14 mouse cellular contexts compared by ENCODE assay signal in the genomic region with DNA sequence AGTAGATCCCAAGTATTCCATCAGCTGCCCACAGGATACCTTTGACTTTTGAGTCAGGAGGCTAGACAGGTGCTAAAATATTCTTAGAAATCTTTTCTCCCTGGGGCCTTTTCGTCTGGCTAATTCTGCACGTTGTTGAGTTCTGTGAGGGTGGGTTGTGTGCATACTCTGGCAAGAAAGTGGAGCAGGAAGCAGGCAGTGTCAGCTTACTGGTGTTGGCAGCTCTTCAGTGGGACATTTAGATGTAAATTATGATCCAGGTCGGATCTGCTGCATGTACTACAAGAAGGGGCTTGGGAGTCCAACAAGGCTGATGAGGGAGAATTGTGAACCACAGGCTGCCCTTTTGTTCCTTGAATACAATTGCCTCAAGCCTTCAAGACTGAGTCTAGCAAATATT.
"Had no signal": no experiment of that assay in that cellular context is flagged by ENCODE, and none has a peak within 500 bp of the region (broad histone marks: within the 10 kb centered on the region; RNA-seq: fewer than 3 reads in every experiment).

No protein-coding gene starts in this region.

- DNase-seq: liver; liver, embryonic 13.5 days; liver, postnatal 0 days; lung, postnatal 14 days; right cerebral cortex, postnatal 25 days; thymus, postnatal 36 days had no signal

- H3K9me3 ChIP-seq: intestine, embryonic 15.5 days; kidney, embryonic 15.5 days; liver, embryonic 13.5 days; lung, embryonic 15.5 days; megakaryocyte, embryonic 14.5 days; midbrain, embryonic 12.5 days had no signal

- H3K4me1 ChIP-seq: intestine, embryonic 15.5 days; liver, embryonic 13.5 days; lung, embryonic 15.5 days; megakaryocyte, embryonic 14.5 days; midbrain, embryonic 12.5 days had no signal

- H3K27ac ChIP-seq: intestine, embryonic 15.5 days; kidney, embryonic 15.5 days; left cerebral cortex, adult 2 months; liver, embryonic 13.5 days; lung, embryonic 15.5 days; macrophage; midbrain, embryonic 12.5 days had no signal

- H3K27me3 ChIP-seq: intestine, embryonic 15.5 days; kidney, embryonic 15.5 days; liver, embryonic 13.5 days; lung, embryonic 15.5 days; megakaryocyte, embryonic 14.5 days; midbrain, embryonic 12.5 days had no signal

- H3K9ac ChIP-seq: intestine, embryonic 15.5 days; kidney, embryonic 15.5 days; liver, embryonic 13.5 days; liver, postnatal 0 days; lung, embryonic 15.5 days; midbrain, embryonic 12.5 days had no signal

- H3K36me3 ChIP-seq: intestine, embryonic 15.5 days; kidney, embryonic 15.5 days; liver, embryonic 13.5 days; lung, embryonic 15.5 days; midbrain, embryonic 12.5 days had no signal

- ATAC-seq: intestine, embryonic 15.5 days; liver, postnatal 0 days; midbrain, embryonic 16.5 days had no signal

- H3K4me3 ChIP-seq: intestine, embryonic 15.5 days; kidney, embryonic 15.5 days; left cerebral cortex, adult 2 months; liver, embryonic 13.5 days; lung, embryonic 15.5 days; megakaryocyte, embryonic 14.5 days; midbrain, embryonic 12.5 days had no signal

- H3K4me2 ChIP-seq: intestine, embryonic 15.5 days; kidney, embryonic 15.5 days; liver, embryonic 13.5 days; lung, embryonic 15.5 days; midbrain, embryonic 12.5 days had no signal
